Mouse (Mus musculus) cerebellum, adult 2 months (tissue): ENCODE measurements around the gene Adar. TPM values are rescaled to one million over a fixed set of nuclear protein-coding genes. Genes with fewer than 3 reads are reported as not detected.
A peak's percentile ranks its signal among the peaks of the same experiment; 100 is the strongest.

ENCODE experiments used
- DNase-seq, 2 experiments: peaks; one replicate each; pipeline ENCODE4 v3.0.0; 2021
- H3K27ac ChIP-seq: fragments of 200-500 bp; 2 replicates; pipeline ENCODE4 v1.5.1; 2012; ENCODE audit warnings: low read length, control low read depth, inconsistent platforms; ENCODE audit not compliant: insufficient read depth
- H3K27me3 ChIP-seq: fragments of 200-500 bp; 2 replicates; pipeline ENCODE4 v1.6.1; 2012; ENCODE audit warnings: inconsistent platforms, mild to moderate bottlenecking, low read length, moderate library complexity; ENCODE audit not compliant: control insufficient read depth, insufficient read depth
- H3K4me1 ChIP-seq: fragments of 200-500 bp; 2 replicates; pipeline ENCODE4 v1.6.1; 2011; ENCODE audit warnings: low read length; ENCODE audit not compliant: control insufficient read depth, insufficient read depth
- H3K4me3 ChIP-seq: fragments of 200-500 bp; replicated peaks from 2 replicates; pipeline ENCODE3; 2011; ENCODE audit warnings: mild to moderate bottlenecking, low read depth, low read length, control low read depth; ENCODE audit not compliant: insufficient read depth
- CTCF ChIP-seq: fragments of 200-500 bp; IDR thresholded peaks from 2 replicates; pipeline ENCODE4 v1.5.1; 2011; ENCODE audit warnings: low read depth, mild to moderate bottlenecking, control low read depth, low read length, moderate library complexity, borderline replicate concordance; ENCODE audit not compliant: insufficient read depth
- POLR2A ChIP-seq: fragments of 200-500 bp; IDR thresholded peaks from 2 replicates; pipeline ENCODE4 v1.6.1; 2011; ENCODE audit warnings: low read length, control low read depth, borderline replicate concordance; ENCODE audit not compliant: insufficient read depth
- WGBS: fragments of 180-500 bp; shearing (Covaris S2); methylation state at CpG from one replicate; pipeline ENCODE4 v1.1.7; 2018; 5-methylcytosine and 5-hydroxymethylcytosine counted together
- polyA plus RNA-seq: library from polyadenylated mRNA; depleted of rRNA; stranded (reverse); fragments of >200 nt; gene quantifications from 2 replicates; pipeline ENCODE4 v1.2.3, GENCODE M21; 2012; rRNA removed

Adar gene
- 108 and 112 TPM in 2 replicates for polyA plus RNA-seq

GRCm38 (mm10) chr3:89714359-89715206 lies at the start of gene Adar:
Gene Adar (plus strand): TSS chr3:89715022.
- peak; percentile 90 to 92 for DNase-seq
- Histone ChIP-seq H3K4me1 (peaks cover 4% of the 10 kb centered on the region; the same call in 1 of the 2 replicates), H3K4me3 (peak within 1 kb of the TSS; percentile 76), H3K27me3 (no peaks in the 10 kb centered on the region), H3K27ac (peak within 1 kb of the TSS; percentile 64)
- WGBS: 3% methylated on average over 28 of the region's 28 CpGs
- TF ChIP-seq POLR2A (peak; percentile 82; the same call in 1 of the 2 replicates), CTCF (peak; percentile 71)

- DNase-seq: no peak
- Histone ChIP-seq H3K4me3 (no peak overlapping the region), H3K27ac (no peak overlapping the region), H3K4me1 (peaks cover 3% of the 10 kb centered on the region; the same call in 1 of the 2 replicates), H3K27me3 (no peaks in the 10 kb centered on the region)
- TF ChIP-seq POLR2A (no peak), CTCF (no peak)
- WGBS: 48% methylated on average over 11 of the region's 11 CpGs
Observed at GRCm38 (mm10) chr3:89667131-89667530, 47.7 kb upstream of the Adar start.

- WGBS: 39% methylated on average over 6 of the region's 6 CpGs
Observed at GRCm38 (mm10) chr3:89671334-89671733, 43.5 kb upstream of the Adar start.

GRCm38 (mm10) chr3:89672573-89673317 lies 42.1 kb upstream of the Adar start:
- no peak overlapping the region for H3K27ac ChIP-seq
- TF ChIP-seq CTCF: no peak
- no peak for TF ChIP-seq POLR2A
- no peak for DNase-seq
- H3K4me3 ChIP-seq: no peak overlapping the region
- no peaks in the 10 kb centered on the region for H3K4me1 ChIP-seq
- no peaks in the 10 kb centered on the region for H3K27me3 ChIP-seq
- WGBS: 92% methylated on average over 12 of the region's 12 CpGs

More at GRCm38 (mm10) chr3:89671334-89671733, 43.5 kb upstream of the Adar start:
- no peaks in the 10 kb centered on the region for H3K27me3 ChIP-seq
- no peak for DNase-seq
- H3K4me3 ChIP-seq: no peak overlapping the region
- TF ChIP-seq CTCF: no peak
- TF ChIP-seq POLR2A: no peak
- no peak overlapping the region for H3K27ac ChIP-seq
- H3K4me1 ChIP-seq: no peaks in the 10 kb centered on the region

- Histone ChIP-seq H3K4me3 (no peak overlapping the region), H3K27ac (no peak overlapping the region), H3K4me1 (no peaks in the 10 kb centered on the region), H3K27me3 (no peaks in the 10 kb centered on the region)
- WGBS: 37% methylated on average over 5 of the region's 5 CpGs
- no peak for DNase-seq
- TF ChIP-seq CTCF (no peak), POLR2A (no peak)
Observed at GRCm38 (mm10) chr3:89677617-89678016, 37.2 kb upstream of the Adar start.

GRCm38 (mm10) chr3:89686031-89686430 lies 28.8 kb upstream of the Adar start:
- H3K4me3 ChIP-seq: no peak overlapping the region
- H3K27me3 ChIP-seq: no peaks in the 10 kb centered on the region; the same call in 1 of the 2 replicates
- no peak for DNase-seq
- H3K27ac ChIP-seq: no peak overlapping the region
- H3K4me1 ChIP-seq: no peaks in the 10 kb centered on the region
- no peak for TF ChIP-seq CTCF
- TF ChIP-seq POLR2A: no peak
- 64% methylated on average over 5 of the region's 5 CpGs for WGBS

GRCm38 (mm10) chr3:89688694-89689581 lies 25.9 kb upstream of the Adar start:
- TF ChIP-seq CTCF (peak; percentile 97), POLR2A (no peak)
- no peaks in the 10 kb centered on the region for H3K4me1 ChIP-seq
- no peak overlapping the region for H3K27ac ChIP-seq
- peak; percentile 83 to 91 for DNase-seq
- peak overlapping the region; percentile 3 for H3K4me3 ChIP-seq
- 6% methylated on average over 25 of the region's 25 CpGs for WGBS
- H3K27me3 ChIP-seq: no peaks in the 10 kb centered on the region; the same call in 1 of the 2 replicates
